Mouse (Mus musculus) R1 (cell line): ENCODE measurements around the gene Gm15097.
"Not testable (repeated sequence)": the region's sequence is repeated elsewhere in the genome, so short reads cannot be mapped to it uniquely, and the experiment has no call there.

Experiments
- DNase-seq: peaks from one replicate; pipeline ENCODE4 v3.0.0-alpha.2; 2018; ENCODE audit warnings: low read depth, low spot score

Gene Gm15097

DNA sequence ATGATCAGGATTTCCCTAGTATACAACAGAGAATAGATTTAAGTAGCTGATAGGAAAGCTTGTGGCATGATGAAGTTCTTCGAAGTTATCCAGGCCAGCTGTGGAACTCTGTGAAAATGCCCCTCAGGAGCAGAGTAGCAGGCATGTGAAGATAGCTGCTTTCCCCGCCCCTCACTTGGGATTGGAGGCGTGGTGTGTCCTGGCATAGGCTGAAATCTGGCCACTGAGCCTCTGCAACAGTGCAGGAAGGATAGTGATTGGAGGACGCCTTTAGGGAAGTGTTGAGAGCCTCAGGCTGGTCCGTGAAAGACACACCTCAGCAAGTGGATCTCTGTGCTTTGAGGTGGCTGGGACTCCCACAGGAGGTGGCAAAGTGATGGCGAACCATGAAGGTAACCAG is at the start of gene Gm15097:
Gm15097 (plus strand) TSS at position 301 of the 400 bp plus-strand sequence.
- not testable (repeated sequence) for DNase-seq

DNA sequence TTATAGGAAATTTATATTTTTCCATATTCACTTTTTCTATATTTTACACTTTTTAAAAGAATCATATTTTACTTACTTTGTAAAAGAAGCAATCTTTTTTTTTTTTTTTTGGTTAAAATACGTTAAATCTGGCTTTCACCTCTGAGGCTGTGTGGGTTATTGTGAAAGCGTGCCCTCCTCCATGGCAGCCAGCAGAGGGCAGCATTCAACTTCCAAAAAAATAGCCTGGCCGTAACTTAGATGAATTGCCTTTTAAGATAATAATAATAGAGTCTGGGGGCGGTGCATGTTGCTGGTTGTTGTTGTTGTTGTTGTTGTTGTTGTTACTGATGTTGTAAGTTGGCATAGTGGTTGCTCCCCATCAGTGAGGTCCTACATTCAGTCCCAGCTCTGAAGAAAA is 21.4 kb upstream of the Gm15097 start:
- peak; percentile 33 for DNase-seq

DNA sequence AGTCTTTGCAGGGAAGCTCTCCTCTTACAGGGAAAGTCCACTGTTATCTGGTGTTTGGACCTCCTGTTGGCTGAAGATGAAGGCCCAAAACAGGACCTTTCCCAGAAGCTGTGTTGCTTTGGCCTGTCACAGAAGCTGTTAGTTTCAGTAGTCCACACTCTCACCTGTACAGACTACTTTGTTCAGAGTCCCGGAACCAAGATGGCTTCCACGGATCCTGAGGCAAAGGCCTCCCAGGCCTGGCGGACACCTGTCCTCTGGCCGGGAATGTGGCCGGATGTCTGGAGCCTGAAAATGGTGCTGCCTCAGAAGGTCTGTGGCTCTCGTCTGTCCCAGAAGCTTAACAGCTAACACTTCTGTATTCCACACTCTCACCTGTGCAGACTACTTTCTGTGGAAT is 26.9 kb downstream of the Gm15097 start:
- DNase-seq: not testable (repeated sequence)
